Mouse (Mus musculus) ES-Bruce4 (cell line): ENCODE data around the gene Hnrnpd. TPM values are rescaled to one million over a fixed set of nuclear protein-coding genes. Genes with fewer than 3 reads are reported as not detected.

Experiments used
- H3K27ac ChIP-seq: 2 replicates; pipeline ENCODE4 v1.5.1; 2012; ENCODE audit warnings: low read length, inconsistent platforms; ENCODE audit not compliant: insufficient read depth
- H3K27me3 ChIP-seq: 2 replicates; pipeline ENCODE4 v1.6.1; 2012; ENCODE audit warnings: mild to moderate bottlenecking, low read length, inconsistent platforms; ENCODE audit not compliant: control insufficient read depth, poor library complexity, insufficient read depth, severe bottlenecking
- H3K36me3 ChIP-seq: 2 replicates; pipeline ENCODE4 v1.6.1; 2012; ENCODE audit warnings: inconsistent platforms, mild to moderate bottlenecking, low read length, moderate library complexity; ENCODE audit not compliant: control insufficient read depth, poor library complexity, insufficient read depth, severe bottlenecking
- H3K4me1 ChIP-seq: one replicate; pipeline ENCODE4 v1.8.1; 2011; ENCODE audit warnings: low read length; ENCODE audit not compliant: control insufficient read depth, insufficient read depth
- H3K4me3 ChIP-seq: 2 replicates; pipeline ENCODE4 v1.5.1; 2011; ENCODE audit warnings: low read depth, mild to moderate bottlenecking, low read length
- H3K9ac ChIP-seq: 2 replicates; pipeline ENCODE4 v1.6.1; 2012; ENCODE audit warnings: low read depth, mild to moderate bottlenecking, inconsistent platforms; ENCODE audit not compliant: poor library complexity, severe bottlenecking
- H3K9me3 ChIP-seq: replicated peaks from 2 replicates; pipeline ENCODE4 v1.6.1; 2012; ENCODE audit warnings: mild to moderate bottlenecking, low read length, inconsistent platforms; ENCODE audit not compliant: control insufficient read depth, poor library complexity, insufficient read depth, severe bottlenecking
- CTCF ChIP-seq: IDR thresholded peaks from one replicate; pipeline ENCODE4 v1.8.1; 2011; ENCODE audit warnings: low read depth, low read length
- EP300 ChIP-seq: IDR thresholded peaks from 2 replicates; pipeline ENCODE4 v1.6.1; 2011; ENCODE audit warnings: low read depth, low read length; ENCODE audit not compliant: insufficient read depth
- POLR2A ChIP-seq: IDR thresholded peaks from one replicate; pipeline ENCODE4 v1.8.1; 2011; ENCODE audit warnings: low read length; ENCODE audit not compliant: insufficient read depth
- polyA plus RNA-seq: library from polyadenylated mRNA; stranded (reverse); fragments of >200 nt; gene quantifications from 2 replicates; pipeline ENCODE4 v1.2.4, GENCODE M21; 2011; ENCODE audit warnings: low read depth; ENCODE audit not compliant: missing spikeins, insufficient read depth, insufficient read length

Gene Hnrnpd
- polyA plus RNA-seq, 1 experiment = 625 TPM

GRCm38 (mm10) chr5:99976334-99976955, 2.3 kb downstream of the Hnrnpd start:
- Histone ChIP-seq H3K9ac (peak overlapping the region; percentile 100), H3K4me1 (peaks cover 4% of the 10 kb centered on the region), H3K9me3 (no peaks in the 10 kb centered on the region), H3K27ac (no peak overlapping the region), H3K4me3 (peak overlapping the region; percentile 73), H3K27me3 (no peaks in the 10 kb centered on the region), H3K36me3 (peaks cover 28% of the 10 kb centered on the region)
- TF ChIP-seq POLR2A (no peak), CTCF (no peak), EP300 (no peak)

GRCm38 (mm10) chr5:99975776-99976175, 3.0 kb downstream of the Hnrnpd start:
- Histone ChIP-seq H3K4me1 (peaks cover 4% of the 10 kb centered on the region), H3K27ac (no peak overlapping the region), H3K36me3 (peaks cover 30% of the 10 kb centered on the region), H3K9me3 (no peaks in the 10 kb centered on the region), H3K9ac (peak overlapping the region; percentile 100; the same call in 1 of the 2 replicates), H3K27me3 (no peaks in the 10 kb centered on the region), H3K4me3 (no peak overlapping the region)
- no peak for TF ChIP-seq POLR2A
- TF ChIP-seq CTCF = no peak
- TF ChIP-seq EP300 = no peak

DNA sequence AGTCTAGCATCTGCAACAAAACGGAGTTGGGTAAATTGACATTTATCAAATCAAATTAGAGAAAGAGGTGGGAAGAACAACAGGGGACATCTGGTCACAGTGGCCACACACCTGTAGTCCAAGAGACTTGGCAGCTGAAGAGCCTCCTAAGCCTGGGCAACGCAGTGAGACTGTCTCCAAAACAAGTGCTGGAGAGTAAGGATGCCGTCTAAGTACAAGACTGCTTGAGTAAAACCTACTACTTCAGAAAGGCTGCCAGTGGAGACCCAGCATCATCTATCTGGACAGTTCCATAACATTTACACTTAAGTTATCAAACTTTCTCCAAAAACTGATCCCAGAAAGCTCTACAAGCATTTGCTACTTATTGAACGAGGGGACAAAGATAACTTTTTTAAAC, 3.7 kb downstream of the Hnrnpd start:
- no peaks in the 10 kb centered on the region for H3K9me3 ChIP-seq
- no peak overlapping the region for H3K4me3 ChIP-seq
- no peak overlapping the region for H3K9ac ChIP-seq
- H3K27ac ChIP-seq = no peak overlapping the region
- peaks cover 33% of the 10 kb centered on the region for H3K36me3 ChIP-seq
- H3K27me3 ChIP-seq = no peaks in the 10 kb centered on the region
- H3K4me1 ChIP-seq = peaks cover 4% of the 10 kb centered on the region
- TF ChIP-seq EP300 = no peak
- no peak for TF ChIP-seq CTCF
- TF ChIP-seq POLR2A = no peak

DNA sequence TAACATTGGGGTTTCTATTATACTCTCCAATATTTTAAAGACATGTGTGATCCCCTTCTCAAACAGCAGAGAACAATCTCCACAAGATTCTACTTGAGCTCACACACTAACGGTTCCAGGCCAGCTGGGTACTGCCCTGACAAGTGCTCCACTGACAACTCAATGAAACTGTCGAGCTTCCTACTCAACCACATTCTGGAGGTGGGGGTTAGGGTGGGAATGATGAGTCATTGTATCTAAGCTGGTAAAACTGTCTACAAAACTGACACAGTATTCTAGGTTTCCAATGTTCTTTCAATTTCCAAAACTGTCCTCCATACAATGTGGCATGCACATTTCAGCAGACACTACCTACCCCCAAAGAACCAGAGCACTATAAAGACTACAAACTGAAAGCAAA, 4.8 kb downstream of the Hnrnpd start:
- Histone ChIP-seq H3K36me3 (peaks cover 40% of the 10 kb centered on the region), H3K4me1 (peaks cover 4% of the 10 kb centered on the region), H3K27ac (no peak overlapping the region), H3K4me3 (no peak overlapping the region), H3K9ac (0 out of 2 replicates have a peak overlapping the region, but pooled peaks have one; percentile 40), H3K27me3 (no peaks in the 10 kb centered on the region), H3K9me3 (no peaks in the 10 kb centered on the region)
- TF ChIP-seq EP300 (no peak), CTCF (no peak), POLR2A (no peak)

- Histone ChIP-seq H3K4me1 (peaks cover 2% of the 10 kb centered on the region), H3K9me3 (no peaks in the 10 kb centered on the region), H3K36me3 (peaks cover 48% of the 10 kb centered on the region), H3K27ac (no peak overlapping the region), H3K4me3 (no peak overlapping the region), H3K9ac (no peak overlapping the region), H3K27me3 (no peaks in the 10 kb centered on the region)
- no peak for TF ChIP-seq EP300
These were observed 18.8 kb downstream of the Hnrnpd start for GRCm38 (mm10) chr5:99959960-99960359.

DNA sequence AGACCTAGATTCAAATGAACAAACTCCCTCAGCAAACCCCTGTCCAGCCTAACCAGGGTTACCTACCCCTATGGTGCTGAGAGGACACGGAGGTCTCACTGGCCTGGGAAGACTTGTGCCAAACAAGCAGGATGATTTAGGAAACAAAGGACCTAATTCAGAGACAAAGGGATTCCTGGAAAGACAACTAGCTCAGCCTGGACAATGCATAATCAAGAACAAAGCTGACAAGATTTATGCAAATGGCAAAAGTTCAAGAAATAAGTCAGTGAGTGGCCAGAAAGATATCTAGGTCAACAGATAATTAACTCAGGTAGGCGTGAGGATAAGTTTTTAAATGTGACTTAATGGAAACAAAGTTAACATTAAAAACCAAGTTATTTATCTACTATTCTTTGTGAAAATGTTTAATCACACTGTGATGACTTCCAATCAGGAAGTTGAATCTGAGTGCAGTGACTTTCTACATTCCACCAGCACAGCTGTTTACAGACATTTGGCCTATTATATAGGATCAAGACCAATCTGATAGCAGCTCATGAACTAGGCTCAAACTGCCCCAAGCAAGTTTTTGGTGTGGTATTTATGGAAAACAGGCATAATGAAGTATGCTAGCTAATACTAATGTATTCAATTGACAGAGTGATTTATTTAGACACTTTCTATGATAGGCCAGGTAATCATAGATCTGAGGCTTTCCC, 19.4 kb downstream of the Hnrnpd start:
- Histone ChIP-seq H3K36me3 (peaks cover 44% of the 10 kb centered on the region), H3K9me3 (no peaks in the 10 kb centered on the region)
- TF ChIP-seq POLR2A (no peak), CTCF (no peak), EP300 (no peak)

More for the DNA sequence above, 19.4 kb downstream of the Hnrnpd start:
- H3K27ac ChIP-seq = no peak overlapping the region
- no peaks in the 10 kb centered on the region for H3K27me3 ChIP-seq
- H3K4me1 ChIP-seq = peaks cover 2% of the 10 kb centered on the region
- no peak overlapping the region for H3K9ac ChIP-seq
- H3K4me3 ChIP-seq = no peak overlapping the region
